Mouse (Mus musculus) intestine, postnatal 0 days (tissue): ENCODE results near the gene Smarca5. TPM values are rescaled to one million over a fixed set of nuclear protein-coding genes. Genes with fewer than 3 reads are reported as not detected.

ENCODE experiments used
- ATAC-seq: fragments of 200-750 bp; cut with Nextera tagmentation; 2 replicates; pipeline ENCODE4 v1.8.0; 2017; ENCODE audit warnings: mild to moderate bottlenecking, moderate TSS enrichment, moderate library complexity
- H3K27ac ChIP-seq: fragments of 300-500 bp; sonication (generic); 2 replicates; pipeline ENCODE4 v1.5.1; 2014; ENCODE audit warnings: mild to moderate bottlenecking, low read depth, low read length, moderate library complexity
- H3K27me3 ChIP-seq: fragments of 300-500 bp; sonication (generic); replicated peaks from 2 replicates; pipeline ENCODE4 v1.6.1; 2014; ENCODE audit warnings: low read length, mixed read lengths; ENCODE audit not compliant: control insufficient read depth, insufficient read depth
- H3K36me3 ChIP-seq: fragments of 300-500 bp; sonication (generic); 2 replicates; pipeline ENCODE4 v1.6.1; 2014; ENCODE audit warnings: mild to moderate bottlenecking, moderate library complexity; ENCODE audit not compliant: control insufficient read depth, insufficient read depth
- H3K4me1 ChIP-seq: fragments of 300-500 bp; sonication (generic); replicated peaks from 2 replicates; pipeline ENCODE4 v1.6.1; 2014; ENCODE audit warnings: antibody characterized with exemption, low read length, mixed read lengths; ENCODE audit not compliant: control insufficient read depth, insufficient read depth
- H3K4me2 ChIP-seq: fragments of 300-500 bp; sonication (generic); replicated peaks from 2 replicates; pipeline ENCODE4 v1.6.1; 2014; ENCODE audit warnings: low read depth, mild to moderate bottlenecking, moderate library complexity
- H3K4me3 ChIP-seq: fragments of 300-500 bp; sonication (generic); 2 replicates; pipeline ENCODE4 v1.5.1; 2014; ENCODE audit warnings: low read depth, low read length
- H3K9ac ChIP-seq: fragments of 300-500 bp; sonication (generic); 2 replicates; pipeline ENCODE4 v1.6.1; 2014; ENCODE audit warnings: mild to moderate bottlenecking, low read depth, low read length
- H3K9me3 ChIP-seq: fragments of 300-500 bp; sonication (generic); 2 replicates; pipeline ENCODE4 v1.6.1; 2016; ENCODE audit warnings: mixed run types; ENCODE audit not compliant: control insufficient read depth
- CTCF ChIP-seq: sonication (generic); IDR thresholded peaks from 2 replicates; pipeline ENCODE4 v1.5.1; 2016; ENCODE audit warnings: low read depth, mild to moderate bottlenecking, control low read depth, antibody characterized with exemption, moderate library complexity
- WGBS: fragments of 180-500 bp; shearing (Covaris S2); extraction: QIAGEN DNeasy Blood & Tissue Kit; methylation state at CpG from one replicate; pipeline ENCODE4 v1.1.7; 2014; 5-methylcytosine and 5-hydroxymethylcytosine counted together
- polyA plus RNA-seq: library from polyadenylated mRNA; unstranded; fragments of >200 nt; fragmentation: Nextera tagmentation; extraction: Ambion mirVana; gene quantifications from 2 replicates; pipeline ENCODE4 v1.2.1, GENCODE M21; 2015

Gene Smarca5
- polyA plus RNA-seq, 1 experiment from 2014 or later, result 28.2 TPM

DNA sequence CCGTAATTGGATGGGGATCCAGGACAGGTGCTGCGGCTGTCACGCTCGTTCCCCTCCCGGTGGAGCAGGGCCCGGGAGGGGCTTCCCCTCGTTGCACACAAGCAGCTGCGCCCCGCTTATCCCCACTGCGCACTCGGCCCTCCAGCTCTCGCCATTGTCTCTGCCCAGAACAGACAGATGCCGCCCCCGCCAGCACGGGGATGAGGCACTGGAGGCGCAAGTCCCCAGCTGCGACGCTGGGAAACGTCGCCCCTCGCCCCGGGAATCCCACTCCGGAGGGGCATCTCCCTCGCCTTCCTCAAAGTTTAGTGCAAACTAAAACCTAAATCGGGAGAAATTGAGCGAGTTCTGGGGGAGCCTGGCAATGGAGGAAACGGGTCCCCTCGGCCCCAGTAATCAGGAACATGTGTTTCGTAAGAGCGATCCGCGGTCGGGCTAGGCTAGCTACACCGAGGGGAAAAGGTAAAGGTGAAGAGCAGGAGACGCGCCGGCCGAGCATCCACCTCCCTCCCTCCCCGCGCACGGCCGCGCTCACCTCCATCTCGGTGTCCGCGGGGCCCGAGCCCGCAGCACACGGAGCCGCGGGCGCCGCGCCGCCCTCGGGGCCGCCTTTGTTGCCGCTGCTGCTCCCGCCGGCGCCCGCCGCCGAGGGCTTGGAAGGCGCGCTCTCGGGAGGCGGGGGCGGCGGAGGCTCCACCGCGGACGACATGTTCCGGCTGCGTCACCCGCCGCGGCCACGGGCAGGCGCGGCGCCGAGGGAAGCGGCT, 726 bp downstream of the Smarca5 start:
- H3K4me2 ChIP-seq, result peak overlapping the region; percentile 95
- H3K36me3 ChIP-seq, result peaks cover 15% of the 10 kb centered on the region
- H3K9me3 ChIP-seq, result no peaks in the 10 kb centered on the region
- H3K4me1 ChIP-seq, result no peaks in the 10 kb centered on the region
- peak overlapping the region; percentile 92 for H3K4me3 ChIP-seq
- H3K27me3 ChIP-seq, result no peaks in the 10 kb centered on the region
- peak; percentile 50 for ATAC-seq
- under 1% methylated on average over 72 of the region's 84 CpGs for WGBS
- H3K9ac ChIP-seq, result peak overlapping the region; percentile 86
- H3K27ac ChIP-seq, result peak overlapping the region; percentile 96
- TF ChIP-seq CTCF, result no peak

DNA sequence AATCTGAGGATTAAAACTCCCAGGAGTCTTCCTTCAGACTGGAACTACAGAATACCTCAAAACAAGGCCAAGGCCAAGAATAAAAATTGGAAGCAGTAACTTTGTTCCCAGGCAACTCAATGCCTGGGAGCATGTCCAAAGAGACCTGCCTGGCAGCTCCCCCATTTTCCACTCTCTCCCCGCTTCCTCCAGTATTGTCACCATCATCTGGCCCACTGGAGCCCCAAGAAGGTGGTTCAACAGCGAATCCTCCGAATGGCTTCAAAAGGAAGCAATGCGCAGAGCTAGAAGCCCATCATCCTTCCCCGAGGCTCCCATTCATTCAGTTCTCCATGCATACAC, 1.3 kb downstream of the Smarca5 start:
- Histone ChIP-seq H3K9me3 (no peaks in the 10 kb centered on the region), H3K4me2 (peak overlapping the region; percentile 95), H3K4me3 (peak overlapping the region; percentile 92), H3K36me3 (peaks cover 16% of the 10 kb centered on the region), H3K27ac (peak overlapping the region; percentile 96), H3K9ac (peak overlapping the region; percentile 86), H3K27me3 (no peaks in the 10 kb centered on the region), H3K4me1 (no peaks in the 10 kb centered on the region)
- ATAC-seq, result no peak
- TF ChIP-seq CTCF, result no peak
- 2% methylated on average over 5 of the region's 5 CpGs for WGBS

DNA sequence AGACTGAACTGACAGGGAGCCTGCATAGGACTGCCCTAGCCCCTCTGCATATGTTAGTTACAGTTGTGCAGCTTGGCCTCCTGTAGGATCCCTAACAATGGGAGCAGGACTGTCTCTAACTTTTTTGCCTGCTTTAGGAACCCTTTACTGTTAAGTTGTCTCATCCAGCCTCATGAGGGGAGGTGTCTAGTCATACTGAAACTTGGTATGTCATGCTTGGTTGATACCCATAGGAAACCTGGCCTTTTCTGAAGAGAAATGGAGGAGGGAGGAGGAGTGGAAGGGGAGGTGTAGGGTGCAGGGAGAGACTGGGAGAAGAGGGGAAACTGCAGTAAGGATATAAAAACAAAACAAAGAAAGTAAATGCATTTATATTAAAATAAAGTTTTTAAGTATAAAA, 7.0 kb downstream of the Smarca5 start:
- Histone ChIP-seq H3K4me1 (no peaks in the 10 kb centered on the region), H3K36me3 (peaks cover 43% of the 10 kb centered on the region), H3K4me2 (no peak overlapping the region), H3K4me3 (no peak overlapping the region), H3K9ac (no peak overlapping the region), H3K9me3 (no peaks in the 10 kb centered on the region), H3K27me3 (no peaks in the 10 kb centered on the region), H3K27ac (no peak overlapping the region; the same call in 1 of the 2 replicates)
- TF ChIP-seq CTCF, result no peak
- no peak for ATAC-seq

DNA sequence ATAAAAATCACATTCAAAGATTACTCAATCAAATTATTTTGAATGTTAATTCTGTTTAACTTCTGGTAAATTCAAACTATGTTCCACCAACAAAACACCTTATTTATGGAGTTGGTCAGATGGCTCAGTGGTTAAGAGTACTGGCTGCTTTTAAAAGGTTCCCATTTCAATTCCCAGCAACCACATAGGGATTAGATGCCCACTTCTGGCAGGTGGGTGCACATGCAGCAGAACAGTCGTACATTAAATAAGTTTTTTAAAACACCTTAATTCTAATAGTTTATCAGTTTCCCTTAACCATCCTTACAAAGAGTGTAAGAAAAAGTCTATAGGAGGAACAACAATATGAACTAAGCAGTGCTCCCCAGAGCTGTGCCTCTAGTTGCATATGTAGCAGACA, 24.8 kb downstream of the Smarca5 start:
- WGBS, result 95% methylated on average over 1 of the region's 1 CpGs
- H3K27me3 ChIP-seq, result no peaks in the 10 kb centered on the region
- no peak for ATAC-seq
- H3K4me1 ChIP-seq, result no peaks in the 10 kb centered on the region
- no peak overlapping the region for H3K9ac ChIP-seq
- no peak overlapping the region for H3K4me3 ChIP-seq
- H3K9me3 ChIP-seq, result no peaks in the 10 kb centered on the region
- no peak for TF ChIP-seq CTCF
- no peak overlapping the region for H3K27ac ChIP-seq
- no peak overlapping the region for H3K4me2 ChIP-seq
- peaks cover 49% of the 10 kb centered on the region for H3K36me3 ChIP-seq

DNA sequence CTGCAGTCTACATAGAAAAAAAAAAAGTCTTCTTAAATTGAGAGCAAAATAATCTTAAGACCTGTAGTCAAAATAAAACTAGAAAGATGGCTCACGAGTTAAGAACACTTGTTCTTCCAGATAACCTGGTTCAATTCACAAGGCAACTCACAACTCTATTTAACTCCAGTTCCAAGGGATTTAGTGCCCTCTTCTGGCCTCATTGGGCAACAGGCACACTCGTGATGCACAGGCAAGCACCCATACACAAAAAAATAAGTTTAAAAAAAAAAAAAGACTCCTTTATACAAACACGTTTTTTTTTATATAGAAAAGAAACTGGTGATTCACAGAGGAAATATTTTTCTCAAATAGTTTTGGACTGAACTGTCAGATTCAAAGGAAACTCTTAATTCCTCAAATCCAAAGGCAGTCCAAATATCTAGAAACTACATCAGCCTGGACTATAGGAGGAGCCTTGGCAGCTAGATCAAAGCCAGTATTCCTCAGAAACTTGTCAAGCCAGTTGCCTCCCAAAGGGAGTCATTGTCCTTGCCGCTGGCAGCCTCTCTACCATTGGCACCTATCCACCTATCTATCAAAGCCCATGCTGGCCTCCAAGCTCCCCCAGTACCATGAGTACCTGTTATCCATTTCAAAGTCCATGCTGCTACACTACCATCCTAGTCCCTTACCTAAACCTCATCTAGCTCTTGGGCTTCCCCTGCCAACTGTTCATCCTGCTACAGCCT, 28.5 kb downstream of the Smarca5 start:
- ATAC-seq, result no peak
- H3K9me3 ChIP-seq, result no peaks in the 10 kb centered on the region
- H3K36me3 ChIP-seq, result peaks cover 60% of the 10 kb centered on the region
- no peak overlapping the region for H3K4me3 ChIP-seq
- H3K4me1 ChIP-seq, result no peaks in the 10 kb centered on the region
- H3K4me2 ChIP-seq, result no peak overlapping the region
- 0 out of 2 replicates have a peak overlapping the region, but pooled peaks have one; percentile 5 for H3K27ac ChIP-seq
- peak; percentile 50 for TF ChIP-seq CTCF
- H3K9ac ChIP-seq, result no peak overlapping the region
- no peaks in the 10 kb centered on the region for H3K27me3 ChIP-seq
- WGBS, result 81% methylated on average over 4 of the region's 4 CpGs

DNA sequence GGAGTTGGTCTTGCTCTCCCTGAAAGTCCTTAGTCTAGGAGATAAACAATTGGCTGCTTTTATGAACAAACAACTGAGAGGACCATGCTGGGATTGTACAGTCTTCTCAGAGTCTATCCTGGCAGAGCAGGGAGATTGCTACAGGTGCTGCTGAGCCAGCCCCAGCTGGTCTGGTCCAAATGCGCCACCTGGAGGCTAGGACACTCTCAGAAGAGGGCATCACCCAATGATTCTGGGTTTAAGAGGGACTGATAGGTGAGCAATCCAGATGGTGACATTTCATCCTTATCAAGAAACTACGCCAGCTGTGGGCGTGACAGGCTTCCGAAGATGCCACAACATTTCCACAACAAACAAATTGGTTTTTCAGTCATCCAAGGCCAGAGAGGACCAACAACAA, 51.2 kb downstream of the Smarca5 start:
- no peak for ATAC-seq
- Histone ChIP-seq H3K4me3 (no peak overlapping the region), H3K27ac (no peak overlapping the region), H3K9me3 (no peaks in the 10 kb centered on the region), H3K4me2 (no peak overlapping the region), H3K4me1 (no peaks in the 10 kb centered on the region), H3K9ac (no peak overlapping the region), H3K36me3 (no peaks in the 10 kb centered on the region), H3K27me3 (no peaks in the 10 kb centered on the region)
- 35% methylated on average over 4 of the region's 4 CpGs for WGBS
- TF ChIP-seq CTCF, result peak; percentile 87
